Mouse (Mus musculus): ENCODE data around the gene Crlf3.

- TF ChIP-seq HCFC1 (IDR thresholded peaks at IDR 0.05; ENCODE audit: borderline replicate concordance, insufficient read depth, low read length): no peak
- TF ChIP-seq ZNF384 (IDR thresholded peaks at IDR 0.05; ENCODE audit: low read depth, low read length): no peak
- no peak for TF ChIP-seq CHD2 (IDR thresholded peaks at IDR 0.05; ENCODE audit: low read depth, low read length)
Observed at GRCm38 (mm10) chr11:80037495-80037894, 43.3 kb downstream of the Crlf3 start.
